Comparison of ENCODE assay signal across 17 mouse cellular contexts in genomic region chr12:76722026-76722425, GRCm38 (mm10).
"Had no signal": no experiment of that assay in that cellular context is flagged by ENCODE, and none has a peak within 500 bp of the region (broad histone marks: within the 10 kb centered on the region; RNA-seq: fewer than 3 reads in every experiment).

No protein-coding gene starts in this region.

- DNase-seq: kidney, adult 9 months; kidney, postnatal 36 days; layer of hippocampus, adult 9-11 months; layer of hippocampus, postnatal 36 days; left cerebral cortex, postnatal 4 days; lung, embryonic 14.5 days; lung, postnatal 10 days; lung, postnatal 4 days; midbrain, embryonic 14.5 days; right cerebral cortex, adult 18-20 months; right cerebral cortex, postnatal 25 days; thymus, postnatal 36 days had no signal

- H3K4me2 ChIP-seq: limb, embryonic 15.5 days; liver, embryonic 12.5 days; lung, embryonic 14.5 days had no signal

- ATAC-seq: liver, embryonic 12.5 days had no signal

- H3K27me3 ChIP-seq: limb, embryonic 15.5 days; liver, embryonic 12.5 days had no signal

- H3K9ac ChIP-seq: limb, embryonic 15.5 days; liver, embryonic 12.5 days; lung, embryonic 14.5 days had no signal

- H3K4me1 ChIP-seq: limb, embryonic 15.5 days; midbrain, embryonic 10.5 days had no signal

- H3K36me3 ChIP-seq: limb, embryonic 15.5 days; liver, embryonic 12.5 days; midbrain, embryonic 10.5 days had no signal

- H3K9me3 ChIP-seq: limb, embryonic 15.5 days; liver, embryonic 12.5 days; midbrain, embryonic 10.5 days had no signal

- H3K4me3 ChIP-seq: limb, embryonic 15.5 days; liver, embryonic 12.5 days; midbrain, embryonic 10.5 days; myocyte had no signal

- H3K27ac ChIP-seq: kidney, postnatal 0 days; limb, embryonic 15.5 days; liver, embryonic 12.5 days; midbrain, embryonic 10.5 days had no signal
